In the genomic region with DNA sequence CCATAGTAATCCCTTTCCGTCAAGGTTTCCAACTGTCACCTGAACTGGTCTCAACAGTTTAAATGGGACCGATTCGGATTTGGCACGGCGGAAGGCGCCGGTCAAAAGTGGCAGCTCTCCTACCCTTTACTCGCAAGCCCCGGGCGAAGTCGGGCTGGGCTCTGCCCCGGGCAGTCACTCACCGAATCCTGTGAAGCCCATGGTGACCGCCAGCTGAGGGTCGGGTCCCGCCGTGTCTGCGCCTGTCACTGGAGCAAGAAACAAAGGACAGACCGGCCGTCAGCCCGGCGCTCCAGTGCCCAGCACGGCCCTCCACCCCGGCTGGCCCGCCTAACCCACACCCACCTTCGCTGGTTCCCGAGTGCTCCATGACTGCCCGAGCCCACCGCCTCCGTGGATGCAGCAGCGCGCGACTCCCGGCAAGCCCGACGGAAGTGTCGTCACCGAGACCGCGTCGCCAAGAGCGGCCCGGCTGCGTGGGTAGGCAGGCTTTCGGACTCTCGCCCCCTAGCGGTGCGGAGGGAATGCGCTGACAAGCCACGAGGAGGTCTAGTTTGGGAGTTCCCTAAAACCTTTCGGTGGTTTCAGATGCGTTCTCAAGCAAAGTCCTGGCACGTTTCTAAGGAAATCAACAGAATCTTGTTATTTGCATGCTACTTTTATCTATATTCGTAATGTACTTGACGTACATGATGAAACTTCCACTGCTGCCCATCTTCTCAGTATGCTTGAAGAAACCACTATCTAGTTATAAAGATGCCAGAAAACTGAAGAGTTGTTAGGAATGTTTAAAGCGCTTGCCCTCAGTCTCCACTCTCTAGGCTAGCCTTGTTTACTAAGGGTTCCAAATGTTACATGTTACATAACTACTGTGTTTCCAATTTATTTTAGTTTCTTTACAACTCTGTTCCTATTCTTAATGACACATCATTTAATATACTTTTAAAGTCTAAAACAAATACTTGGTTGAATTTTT, we compare ENCODE assay signal across 8 mouse cellular contexts. TPM values are rescaled to one million over a fixed set of nuclear protein-coding genes. Genes with fewer than 3 reads are reported as not detected.
DNase-seq lines count a peak whose midpoint lies in the region; ATAC-seq and TF ChIP-seq lines count a peak whose summit lies in the region.

Gene Wdr70, minus strand, starts transcription at position 436 of the 976 bp plus-strand sequence.

- TF ChIP-seq POLR2A in CH12.LX (IDR thresholded peaks at IDR 0.05; ENCODE audit: low read depth, low read length), result peak; percentile 84

- peak within 1 kb of the TSS; percentile 81 for H3K9ac ChIP-seq in CH12.LX (ENCODE audit: insufficient read depth, low read depth)
- H3K9ac ChIP-seq in forebrain, embryonic 11.5 days (ENCODE audit: low read length), result peak within 1 kb of the TSS; percentile 76
- peak within 1 kb of the TSS; percentile 89 for H3K9ac ChIP-seq in heart, embryonic 16.5 days (ENCODE audit: low read length)
- H3K9ac ChIP-seq in liver, embryonic 15.5 days, result peak within 1 kb of the TSS; percentile 84
- H3K9ac ChIP-seq in neural tube, embryonic 12.5 days, result peak within 1 kb of the TSS; percentile 80

- ATAC-seq in forebrain, embryonic 11.5 days (replicated peaks; ENCODE audit: low FRiP score), result peak; percentile 96
- ATAC-seq in heart, embryonic 16.5 days (replicated peaks; ENCODE audit: extremely low read depth, insufficient read depth, low FRiP score), result peak; percentile 90
- peak; percentile 86 for ATAC-seq in liver, embryonic 15.5 days (ENCODE audit: insufficient read depth)
- ATAC-seq in neural tube, embryonic 12.5 days (ENCODE audit: low FRiP score, low read depth), result peak; percentile 96

- dilution Hi-C loops in CH12.LX (cut with MboI; ENCODE audit: extremely low pct_ligation_motif_present, extremely low pct_unique_long_range_greater_than_20kb, low sequenced_read_pairs), result no loop called here

- H3K36me3 ChIP-seq in CH12.LX (replicated peaks in 1 of 2; ENCODE audit: control insufficient read depth in 1 of 2, insufficient read depth in 1 of 2, low read length in 1 of 2), result peaks cover 16 to 23% of the 10 kb centered on the region in 2 experiments
- H3K36me3 ChIP-seq in forebrain, embryonic 11.5 days (ENCODE audit: control insufficient read depth, insufficient read depth, low read length), result no peaks in the 10 kb centered on the region
- peaks cover 7% of the 10 kb centered on the region; the same call in 1 of the 2 replicates for H3K36me3 ChIP-seq in heart, embryonic 16.5 days (ENCODE audit: control insufficient read depth, insufficient read depth)
- H3K36me3 ChIP-seq in liver, embryonic 15.5 days (replicated peaks), result peaks cover 15% of the 10 kb centered on the region
- H3K36me3 ChIP-seq in neural tube, embryonic 12.5 days, result peaks cover 20% of the 10 kb centered on the region

- no peak for TF ChIP-seq RAD21 in CH12.LX (IDR thresholded peaks at IDR 0.05; ENCODE audit: low read depth, low read length)

- TF ChIP-seq CTCF in CH12.LX (conservative IDR thresholded peaks at IDR 0.05 in 1 of 2, IDR thresholded peaks at IDR 0.05 in 1 of 2; ENCODE audit: low read depth in 2 of 2, low read length in 2 of 2), result peak; percentile 50 to 89

- no peaks in the 10 kb centered on the region for H3K9me3 ChIP-seq in CH12.LX (replicated peaks; ENCODE audit: low read length)
- H3K9me3 ChIP-seq in forebrain, embryonic 11.5 days (ENCODE audit: control insufficient read depth, low read length), result no peaks in the 10 kb centered on the region
- H3K9me3 ChIP-seq in heart, embryonic 16.5 days (replicated peaks; ENCODE audit: control insufficient read depth, low read length), result no peaks in the 10 kb centered on the region
- H3K9me3 ChIP-seq in liver, embryonic 15.5 days (replicated peaks), result no peaks in the 10 kb centered on the region
- H3K9me3 ChIP-seq in neural tube, embryonic 12.5 days, result no peaks in the 10 kb centered on the region

- H3K4me3 ChIP-seq in CH12.LX (replicated peaks in 1 of 3; ENCODE audit: low read depth in 2 of 3, low read length in 2 of 3, poor library complexity in 1 of 3), result peak within 1 kb of the TSS; percentile 81 to 93 (median 89)
- H3K4me3 ChIP-seq in forebrain, embryonic 11.5 days (ENCODE audit: low read depth, low read length), result peak within 1 kb of the TSS; percentile 79
- peak within 1 kb of the TSS; percentile 95 for H3K4me3 ChIP-seq in heart, embryonic 16.5 days (ENCODE audit: low read length)
- peak within 1 kb of the TSS; percentile 90 for H3K4me3 ChIP-seq in liver, embryonic 15.5 days (replicated peaks)
- H3K4me3 ChIP-seq in neural tube, embryonic 12.5 days, result peak within 1 kb of the TSS; percentile 85

- H3K27me3 ChIP-seq in CH12.LX (replicated peaks), result no peaks in the 10 kb centered on the region
- H3K27me3 ChIP-seq in forebrain, embryonic 11.5 days (ENCODE audit: control insufficient read depth, insufficient read depth, low read length), result no peaks in the 10 kb centered on the region
- no peaks in the 10 kb centered on the region for H3K27me3 ChIP-seq in heart, embryonic 16.5 days (ENCODE audit: control insufficient read depth, insufficient read depth, low read length)
- H3K27me3 ChIP-seq in liver, embryonic 15.5 days, result no peaks in the 10 kb centered on the region
- H3K27me3 ChIP-seq in neural tube, embryonic 12.5 days (replicated peaks), result no peaks in the 10 kb centered on the region

- in situ Hi-C loops in CH12.LX (cut with MboI; ENCODE audit: low pct_ligation_motif_present, low pct_unique_long_range_greater_than_20kb, low sequenced_read_pairs), result no loop called here

- peaks cover 2 to 11% of the 10 kb centered on the region in 2 experiments; a peak in 3 of 4 replicates for H3K4me1 ChIP-seq in CH12.LX (ENCODE audit: control insufficient read depth in 1 of 2, insufficient read depth in 2 of 2)
- H3K4me1 ChIP-seq in forebrain, embryonic 11.5 days (replicated peaks; ENCODE audit: control insufficient read depth, insufficient read depth, low read length), result no peaks in the 10 kb centered on the region
- H3K4me1 ChIP-seq in heart, embryonic 16.5 days (ENCODE audit: control insufficient read depth, insufficient read depth, low read length), result peaks cover 3% of the 10 kb centered on the region; the same call in 1 of the 2 replicates
- peaks cover 10% of the 10 kb centered on the region for H3K4me1 ChIP-seq in liver, embryonic 15.5 days (replicated peaks)
- H3K4me1 ChIP-seq in neural tube, embryonic 12.5 days, result peaks cover 5% of the 10 kb centered on the region

- peak within 1 kb of the TSS; percentile 95 for H3K4me2 ChIP-seq in CH12.LX (ENCODE audit: insufficient read depth, low read depth, poor library complexity, severe bottlenecking)
- H3K4me2 ChIP-seq in forebrain, embryonic 11.5 days (ENCODE audit: low read depth, low read length, severe bottlenecking), result peak within 1 kb of the TSS; percentile 55
- H3K4me2 ChIP-seq in heart, embryonic 16.5 days (ENCODE audit: low read depth, low read length), result peak within 1 kb of the TSS; percentile 77
- H3K4me2 ChIP-seq in liver, embryonic 15.5 days, result peak within 1 kb of the TSS; percentile 69
- peak within 1 kb of the TSS; percentile 66 for H3K4me2 ChIP-seq in neural tube, embryonic 12.5 days (replicated peaks)

- peak; percentile 95 for DNase-seq in CH12.LX (ENCODE audit: extremely low read depth)
- peak; percentile 94 for DNase-seq in c-Kit-positive CD71-positive TER-119-negative erythroid progenitor cells, embryonic 14.5 days (ENCODE audit: low read depth)
- peak; percentile 98 for DNase-seq in forebrain, embryonic 11.5 days (ENCODE audit: low spot score)
- DNase-seq in kidney, postnatal 36 days, result peak; percentile 96 to 99
- peak; percentile 94 for DNase-seq in telencephalon, adult 2 months (ENCODE audit: low read depth, low spot score)

- H3K79me2 ChIP-seq in CH12.LX (replicated peaks; ENCODE audit: control insufficient read depth, extremely low read depth, insufficient read depth, poor library complexity, severe bottlenecking), result peaks cover 39% of the 10 kb centered on the region

- no peak within 1 kb of the TSS for H3K27ac ChIP-seq in CH12.LX (ENCODE audit: insufficient read depth, low read depth)
- no peak within 1 kb of the TSS for H3K27ac ChIP-seq in forebrain, embryonic 11.5 days (ENCODE audit: low read depth, low read length)
- no peak within 1 kb of the TSS; the same call in 1 of the 2 replicates for H3K27ac ChIP-seq in heart, embryonic 16.5 days (ENCODE audit: low read length)
- H3K27ac ChIP-seq in liver, embryonic 15.5 days (replicated peaks), result peak within 1 kb of the TSS; percentile 65
- H3K27ac ChIP-seq in neural tube, embryonic 12.5 days, result no peak within 1 kb of the TSS

- 3% methylated on average over 56 of the region's 56 CpGs for WGBS in forebrain, embryonic 11.5 days
- 2% methylated on average over 56 of the region's 56 CpGs for WGBS in heart, embryonic 16.5 days
- 1% methylated on average over 56 of the region's 56 CpGs for WGBS in liver, embryonic 15.5 days (ENCODE audit: insufficient replicate concordance)
- 2% methylated on average over 56 of the region's 56 CpGs for WGBS in neural tube, embryonic 12.5 days

- TF ChIP-seq EP300 in CH12.LX (IDR thresholded peaks at IDR 0.05; ENCODE audit: low read length), result no peak

TF ChIP-seq in CH12.LX, 34 proteins besides CTCF, POLR2A, EP300 and RAD21 (continues in another document):
- 0 out of 2 replicates have a peak, but pooled peaks have one; percentile 31 for TF ChIP-seq TBP (conservative IDR thresholded peaks at IDR 0.05; ENCODE audit: low read depth, low read length)
- TF ChIP-seq ELF1 (IDR thresholded peaks at IDR 0.05; ENCODE audit: low read depth, low read length), result peak; percentile 67
- TF ChIP-seq ZMIZ1 (IDR thresholded peaks at IDR 0.05; ENCODE audit: low read depth, low read length), result peak; percentile 62; the same call in 1 of the 2 replicates
- peak; percentile 83; the same call in 1 of the 2 replicates for TF ChIP-seq SIN3A (IDR thresholded peaks at IDR 0.05; ENCODE audit: low read length)
- peak; percentile 93 for TF ChIP-seq MYC (IDR thresholded peaks at IDR 0.05; ENCODE audit: low read depth, low read length)
- no peak for TF ChIP-seq CHD1 (IDR thresholded peaks at IDR 0.05; ENCODE audit: low read depth, low read length)
- TF ChIP-seq MAFK (IDR thresholded peaks at IDR 0.05; ENCODE audit: insufficient replicate concordance, low read length), result no peak
- TF ChIP-seq JUN (IDR thresholded peaks at IDR 0.05; ENCODE audit: insufficient read depth, low read depth, low read length), result no peak
- TF ChIP-seq MXI1 (IDR thresholded peaks at IDR 0.05; ENCODE audit: low read depth, low read length), result peak; percentile 94
- no peak for TF ChIP-seq UBTF (IDR thresholded peaks at IDR 0.05; ENCODE audit: low read depth, low read length)
- TF ChIP-seq USF1 (IDR thresholded peaks at IDR 0.05; ENCODE audit: low read depth, low read length), result no peak

RNA-seq across cellular contexts. Expression of gene Wdr70, which starts in this region (rescaled TPM):
- total RNA-seq in CH12.LX (2012; rRNA removed), result 20.9 and 21.9 TPM in 2 replicates
- total RNA-seq in CH12.LX (2014; rRNA removed), result 21.7 and 23.6 TPM in 2 replicates
- polyA plus RNA-seq in CH12.LX (2012; ENCODE audit: insufficient read length, low read depth), result 37.1 and 38.5 TPM in 2 replicates
- 69.6 and 74.6 TPM in 2 replicates for polyA plus RNA-seq in forebrain, embryonic 11.5 days (2014; fragmentation: Nextera tagmentation; extraction: Ambion mirVana)
- polyA plus RNA-seq in heart, embryonic 16.5 days (2015; fragmentation: Nextera tagmentation; extraction: Ambion mirVana), result 37.5 and 37.9 TPM in 2 replicates
- 19.9 and 22.7 TPM in 2 replicates for polyA plus RNA-seq in liver, embryonic 15.5 days (2015; fragmentation: Nextera tagmentation; extraction: Ambion mirVana)
- polyA plus RNA-seq in neural tube, embryonic 12.5 days (2016; fragmentation: Nextera tagmentation; extraction: Ambion mirVana), result 63.5 and 69.6 TPM in 2 replicates
